Mouse (Mus musculus) brain, adult 10 weeks (tissue): ENCODE measurements around the gene Olfr1362. TPM values are rescaled to one million over a fixed set of nuclear protein-coding genes. Genes with fewer than 3 reads are reported as not detected.

Experiments
- polyA plus RNA-seq: library from polyadenylated mRNA; stranded (reverse); fragments of 350-450 nt; fragmentation: Illumina TruSeq; extraction: RNeasy Lipid Tissue Mini Kit (QIAGEN cat#74804); gene quantifications from one replicate; pipeline ENCODE4 v1.2.3, GENCODE M21; 2015; ENCODE audit warnings: low read depth, low replicate concordance

Gene Olfr1362
- polyA plus RNA-seq, result not detected

GRCm38 (mm10) chr13:21613922-21614321 is at the start of gene Olfr1362:
Gene Olfr1362 (minus strand): TSS chr13:21614022.

DNA sequence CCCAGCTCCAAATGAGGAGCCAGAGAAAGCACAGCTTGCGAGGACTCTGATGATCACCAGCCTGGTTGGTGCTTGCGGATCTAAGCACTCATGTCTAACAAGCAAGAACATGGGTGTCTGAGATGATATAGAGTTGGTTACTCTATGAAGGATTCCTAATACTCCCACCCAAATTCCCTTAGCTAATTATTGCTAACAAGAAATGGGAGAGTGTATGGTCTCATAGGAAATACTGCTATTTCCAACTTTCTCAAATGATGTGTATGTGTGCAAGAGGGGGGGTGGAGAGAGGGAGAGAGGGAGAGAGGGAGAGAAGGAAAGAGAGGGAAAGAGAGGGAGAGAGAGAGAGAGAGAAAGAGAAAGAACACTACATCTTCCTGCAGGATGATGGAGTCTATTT is 49.5 kb upstream of the Olfr1362 start, which contains the start of gene Olfr1361:
Olfr1361 (minus strand) TSS at position 101 of the 400 bp plus-strand sequence.

DNA sequence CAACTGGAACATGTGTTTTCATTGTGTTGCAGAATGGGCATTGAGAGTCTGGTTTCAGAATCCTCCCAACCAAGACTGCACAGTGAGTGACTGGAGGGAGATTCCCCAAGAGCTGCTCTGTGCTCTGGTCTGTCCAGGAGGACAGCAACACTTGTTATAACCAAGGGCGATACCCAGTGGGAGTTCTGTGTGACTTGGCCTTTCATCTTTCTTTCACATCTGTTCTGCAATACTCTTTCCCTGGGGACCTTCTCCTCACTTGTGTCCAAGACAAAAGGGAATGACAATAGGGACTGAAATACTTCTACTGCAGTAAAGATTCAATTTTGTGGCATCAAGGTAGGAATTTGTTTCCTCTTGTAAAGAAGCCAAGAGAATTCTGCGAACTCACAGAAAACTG is 28.6 kb upstream of the Olfr1362 start, which contains the start of gene Olfr11:
Olfr11 (minus strand) TSS at position 101 of the 400 bp plus-strand sequence.

GRCm38 (mm10) chr13:21581659-21582058 is 32.2 kb downstream of the Olfr1362 start, which contains the start of gene Olfr1364:
Gene Olfr1364 (minus strand): TSS chr13:21581759.

Other genes with a start within 250 kb of the Olfr1362 start
- 31.8 TPM for gene Zkscan3, start 211.3 kb downstream of the Olfr1362 start, polyA plus RNA-seq
- gene Pgbd1, start 173.0 kb downstream of the Olfr1362 start, polyA plus RNA-seq, result 2.6 TPM
- 68.2 TPM for gene Zscan26, start 160.3 kb downstream of the Olfr1362 start, polyA plus RNA-seq
- 0.62 TPM for gene Nkapl, start 145.5 kb downstream of the Olfr1362 start, polyA plus RNA-seq
- gene Zkscan4, start 135.1 kb downstream of the Olfr1362 start, polyA plus RNA-seq, result 4.5 TPM
- gene Gm10065, start 134.6 kb downstream of the Olfr1362 start, polyA plus RNA-seq, result not detected
- gene AK157302, start 118.8 kb downstream of the Olfr1362 start, polyA plus RNA-seq, result 2.2 TPM
- 15.6 TPM for gene Gm11273, start 112.6 kb downstream of the Olfr1362 start, polyA plus RNA-seq
- gene Zkscan8, start 82.9 kb downstream of the Olfr1362 start, polyA plus RNA-seq, result 8.6 TPM
- not detected for gene Olfr1366, start 71.2 kb downstream of the Olfr1362 start, polyA plus RNA-seq
- gene Olfr1535, start 54.1 kb downstream of the Olfr1362 start, polyA plus RNA-seq, result not detected
- gene Olfr1364, start 32.3 kb downstream of the Olfr1362 start, polyA plus RNA-seq, result not detected
- gene Olfr11, start 28.5 kb upstream of the Olfr1362 start, polyA plus RNA-seq, result not detected
- not detected for gene Olfr1361, start 49.4 kb upstream of the Olfr1362 start, polyA plus RNA-seq
- not detected for gene Olfr1360, start 63.4 kb upstream of the Olfr1362 start, polyA plus RNA-seq
- gene Olfr1359, start 84.1 kb upstream of the Olfr1362 start, polyA plus RNA-seq, result not detected
- not detected for gene Hist1h2bl, start 102.1 kb upstream of the Olfr1362 start, polyA plus RNA-seq
- not detected for gene Hist1h2ai, start 102.4 kb upstream of the Olfr1362 start, polyA plus RNA-seq
- not detected for gene Hist1h3h, start 103.6 kb upstream of the Olfr1362 start, polyA plus RNA-seq
- gene Hist1h2bm, start 108.0 kb upstream of the Olfr1362 start, polyA plus RNA-seq, result not detected
- gene Hist1h4j, start 121.0 kb upstream of the Olfr1362 start, polyA plus RNA-seq, result 1.7 TPM
- 4.7 TPM for gene Hist1h4k, start 136.5 kb upstream of the Olfr1362 start, polyA plus RNA-seq
- not detected for gene Hist1h2ak, start 139.8 kb upstream of the Olfr1362 start, polyA plus RNA-seq
- gene Hist1h2bn, start 140.1 kb upstream of the Olfr1362 start, polyA plus RNA-seq, result not detected
- not detected for gene Hist1h1b, start 166.6 kb upstream of the Olfr1362 start, polyA plus RNA-seq
- gene Hist1h3i, start 169.3 kb upstream of the Olfr1362 start, polyA plus RNA-seq, result not detected
- gene Hist1h2an, start 173.2 kb upstream of the Olfr1362 start, polyA plus RNA-seq, result not detected
- gene Hist1h2bp, start 173.4 kb upstream of the Olfr1362 start, polyA plus RNA-seq, result not detected
- not detected for gene Hist1h2bq, start 196.2 kb upstream of the Olfr1362 start, polyA plus RNA-seq
- gene Hist1h2ao, start 196.4 kb upstream of the Olfr1362 start, polyA plus RNA-seq, result not detected
- 3.7 TPM for gene Hist1h4m, start 197.7 kb upstream of the Olfr1362 start, polyA plus RNA-seq
- not detected for gene Hist1h4n, start 218.2 kb upstream of the Olfr1362 start, polyA plus RNA-seq
- gene Hist1h2ap, start 219.5 kb upstream of the Olfr1362 start, polyA plus RNA-seq, result not detected
- gene Hist1h2br, start 219.7 kb upstream of the Olfr1362 start, polyA plus RNA-seq, result 0.58 TPM